Mouse (Mus musculus) heart, embryonic 16.5 days (tissue): Measurements from ENCODE around the gene Kcne1. TPM values are rescaled to one million over a fixed set of nuclear protein-coding genes. Genes with fewer than 3 reads are reported as not detected.

Experiments
- ATAC-seq: fragments of 200-750 bp; cut with Nextera tagmentation; replicated peaks from 2 replicates; pipeline ENCODE4 v1.8.0; 2017; ENCODE audit warnings: moderate number of reproducible peaks; ENCODE audit not compliant: insufficient read depth, low FRiP score; ENCODE audit errors: extremely low read depth
- H3K27ac ChIP-seq: fragments of 300-500 bp; sonication (generic); 2 replicates; pipeline ENCODE4 v1.5.1; 2014; ENCODE audit warnings: mild to moderate bottlenecking, low read length, control low read depth, moderate library complexity
- H3K27me3 ChIP-seq: fragments of 300-500 bp; sonication (generic); 2 replicates; pipeline ENCODE4 v1.6.1; 2014; ENCODE audit warnings: low read length, mixed read lengths; ENCODE audit not compliant: control insufficient read depth, insufficient read depth
- H3K36me3 ChIP-seq: fragments of 300-500 bp; sonication (generic); 2 replicates; pipeline ENCODE4 v1.6.1; 2014; ENCODE audit not compliant: control insufficient read depth, insufficient read depth
- H3K4me1 ChIP-seq: fragments of 300-500 bp; sonication (generic); 2 replicates; pipeline ENCODE4 v1.6.1; 2014; ENCODE audit warnings: low read length, mixed read lengths; ENCODE audit not compliant: control insufficient read depth, insufficient read depth
- H3K4me2 ChIP-seq: fragments of 300-500 bp; sonication (generic); 2 replicates; pipeline ENCODE4 v1.6.1; 2014; ENCODE audit warnings: low read depth, mild to moderate bottlenecking, control low read depth, low read length
- H3K4me3 ChIP-seq: fragments of 300-500 bp; sonication (generic); 2 replicates; pipeline ENCODE4 v1.5.1; 2014; ENCODE audit warnings: mild to moderate bottlenecking, control low read depth, low read length
- H3K9ac ChIP-seq: fragments of 300-500 bp; sonication (generic); 2 replicates; pipeline ENCODE4 v1.6.1; 2014; ENCODE audit warnings: low read length, control low read depth
- H3K9me3 ChIP-seq: fragments of 300-500 bp; sonication (generic); replicated peaks from 2 replicates; pipeline ENCODE4 v1.6.1; 2016; ENCODE audit warnings: low read length; ENCODE audit not compliant: control insufficient read depth
- WGBS: fragments of 180-500 bp; shearing (Covaris S2); extraction: QIAGEN DNeasy Blood & Tissue Kit; methylation state at CpG from one replicate; pipeline ENCODE4 v1.1.7; 2014; 5-methylcytosine and 5-hydroxymethylcytosine counted together
- polyA plus RNA-seq: library from polyadenylated mRNA; unstranded; fragments of >200 nt; fragmentation: Nextera tagmentation; extraction: Ambion mirVana; gene quantifications from 2 replicates; pipeline ENCODE4 v1.2.1, GENCODE M21; 2015

Kcne1 gene
- polyA plus RNA-seq, 1 experiment from 2014 or later = 166 TPM

DNA sequence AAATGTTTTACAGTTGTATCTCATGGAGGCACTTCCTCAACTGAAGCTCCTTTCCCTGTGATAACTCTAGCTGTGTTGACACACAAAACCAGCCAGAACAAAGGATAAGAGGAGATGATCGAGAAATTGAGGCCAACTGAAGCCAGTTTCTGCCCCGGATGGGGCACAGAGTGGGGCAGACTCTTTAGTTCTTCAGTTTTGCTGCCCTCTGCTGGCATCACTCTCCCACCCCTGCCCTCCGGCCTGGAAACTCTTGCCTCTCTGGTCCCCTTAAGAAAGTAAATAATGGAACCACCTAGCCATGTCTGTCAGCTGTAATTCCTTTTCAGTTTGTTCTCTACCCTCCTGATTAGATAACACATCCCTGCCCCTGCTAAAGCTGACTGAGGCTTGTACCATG, 51.3 kb downstream of the Kcne1 start:
- Histone ChIP-seq H3K9ac (no peak overlapping the region), H3K36me3 (peaks cover 30% of the 10 kb centered on the region), H3K4me1 (peaks cover 2% of the 10 kb centered on the region), H3K9me3 (no peaks in the 10 kb centered on the region), H3K27ac (no peak overlapping the region), H3K4me2 (no peak overlapping the region), H3K27me3 (no peaks in the 10 kb centered on the region), H3K4me3 (no peak overlapping the region)
- ATAC-seq = no peak
- 77% methylated on average over 3 of the region's 3 CpGs for WGBS

DNA sequence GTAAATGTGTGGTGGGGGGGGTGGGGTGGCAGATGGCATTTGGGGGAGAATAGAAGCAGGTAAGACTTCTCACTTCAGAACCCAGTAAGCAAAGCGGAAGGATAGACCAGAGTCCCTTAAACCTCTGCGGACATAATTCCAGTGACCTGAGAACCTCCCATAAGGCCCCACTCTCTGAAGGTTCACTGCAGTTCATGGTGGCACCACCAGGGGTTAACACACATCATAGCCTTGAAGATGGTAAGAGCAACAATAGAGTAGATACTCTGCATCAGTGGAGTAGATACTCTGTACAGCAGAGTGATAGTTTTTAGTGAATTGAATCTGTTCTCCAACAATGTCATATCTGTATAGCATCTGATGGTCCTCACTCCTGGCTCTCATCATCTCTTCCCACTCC, 53.7 kb downstream of the Kcne1 start:
- no peak overlapping the region for H3K4me2 ChIP-seq
- no peak for ATAC-seq
- no peak overlapping the region for H3K9ac ChIP-seq
- H3K4me3 ChIP-seq = no peak overlapping the region
- peaks cover 17% of the 10 kb centered on the region for H3K4me1 ChIP-seq
- no peaks in the 10 kb centered on the region for H3K9me3 ChIP-seq
- peaks cover 22% of the 10 kb centered on the region for H3K36me3 ChIP-seq
- no peak overlapping the region for H3K27ac ChIP-seq
- WGBS = 93% methylated on average over 2 of the region's 2 CpGs
- H3K27me3 ChIP-seq = no peaks in the 10 kb centered on the region

GRCm38 (mm10) chr16:92302506-92302905, 56.8 kb downstream of the Kcne1 start:
- Histone ChIP-seq H3K9me3 (no peaks in the 10 kb centered on the region), H3K27ac (peak overlapping the region; percentile 88), H3K27me3 (no peaks in the 10 kb centered on the region), H3K4me1 (peaks cover 19% of the 10 kb centered on the region), H3K9ac (peak overlapping the region; percentile 87), H3K36me3 (peaks cover 18% of the 10 kb centered on the region), H3K4me3 (peak overlapping the region; percentile 80), H3K4me2 (peak overlapping the region; percentile 96)
- WGBS = 32% methylated on average over 5 of the region's 5 CpGs
- no peak for ATAC-seq

DNA sequence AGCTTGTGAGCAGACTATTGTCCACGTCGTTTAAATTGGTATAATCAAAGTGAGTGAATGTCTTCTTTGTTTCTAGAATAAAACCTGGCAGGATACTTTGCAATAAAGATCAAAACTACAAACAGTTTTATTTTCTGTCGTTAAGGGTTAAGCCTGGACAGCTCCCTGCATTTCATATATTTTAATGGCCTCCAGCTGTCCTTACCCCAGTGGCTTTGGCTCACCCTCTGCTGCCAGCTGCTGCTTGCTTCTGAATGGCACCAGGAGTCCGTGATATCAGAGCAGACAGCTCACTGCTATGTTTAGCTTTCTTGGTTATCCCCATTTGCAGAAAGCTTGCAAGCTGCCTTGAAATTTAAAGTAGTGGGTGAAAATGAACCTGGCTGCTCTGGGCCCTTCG, 57.3 kb downstream of the Kcne1 start:
- no peaks in the 10 kb centered on the region for H3K9me3 ChIP-seq
- WGBS = 39% methylated on average over 5 of the region's 5 CpGs
- H3K4me1 ChIP-seq = peaks cover 19% of the 10 kb centered on the region
- H3K9ac ChIP-seq = peak overlapping the region; percentile 87
- H3K36me3 ChIP-seq = peaks cover 14% of the 10 kb centered on the region
- peak overlapping the region; percentile 88 for H3K27ac ChIP-seq
- peak overlapping the region; percentile 80 for H3K4me3 ChIP-seq
- H3K4me2 ChIP-seq = peak overlapping the region; percentile 96
- ATAC-seq = peak; percentile 61
- no peaks in the 10 kb centered on the region for H3K27me3 ChIP-seq

GRCm38 (mm10) chr16:92301412-92301806, 57.9 kb downstream of the Kcne1 start:
- WGBS = under 1% methylated on average over 12 of the region's 12 CpGs
- Histone ChIP-seq H3K4me3 (peak overlapping the region; percentile 80), H3K27ac (peak overlapping the region; percentile 88), H3K9me3 (no peaks in the 10 kb centered on the region), H3K9ac (peak overlapping the region; percentile 87), H3K36me3 (peaks cover 8% of the 10 kb centered on the region), H3K4me1 (peaks cover 19% of the 10 kb centered on the region), H3K4me2 (peak overlapping the region; percentile 96), H3K27me3 (no peaks in the 10 kb centered on the region)
- peak; percentile 34 for ATAC-seq

DNA sequence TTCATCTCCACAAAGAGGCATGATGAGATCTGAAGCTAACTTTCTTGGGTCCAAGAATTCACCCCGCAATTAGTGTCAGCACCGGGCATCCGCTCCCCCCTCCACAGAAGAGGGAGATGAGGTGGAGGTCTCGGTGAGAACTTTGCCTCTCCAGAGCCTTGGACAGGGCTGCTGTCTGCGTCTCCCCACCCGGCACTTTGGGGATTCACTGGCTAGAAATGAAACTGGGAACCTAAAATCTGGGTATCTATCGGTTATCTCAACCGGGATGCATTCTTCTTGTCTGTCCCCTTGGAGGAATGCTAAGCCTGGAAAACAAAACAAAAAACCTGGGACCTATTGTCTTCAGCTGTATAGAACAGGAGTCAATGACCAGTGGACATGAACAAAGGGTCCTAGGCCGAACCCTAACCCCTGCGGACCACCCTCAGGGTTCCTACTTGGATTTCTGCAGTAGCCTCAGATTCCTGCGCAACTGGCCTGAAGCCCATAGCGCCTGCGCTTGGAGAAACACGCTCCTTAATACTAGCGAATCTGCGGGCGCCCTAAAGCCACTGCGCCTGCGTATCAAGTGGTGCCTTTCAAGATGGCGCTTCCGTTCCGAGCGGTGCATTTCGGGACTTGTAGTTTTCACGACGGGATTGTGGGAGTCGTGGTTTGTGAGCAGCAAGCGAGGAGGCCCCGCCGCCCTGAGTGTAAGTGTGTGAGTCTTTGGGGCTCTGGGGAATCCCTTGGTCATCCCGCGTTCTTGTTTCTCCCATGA, 58.4 kb downstream of the Kcne1 start, which contains the start of gene Smim11:
TSS of gene Smim11 (plus strand) at position 638 of the 763 bp plus-strand sequence.
- peak; percentile 89 for ATAC-seq
- Histone ChIP-seq H3K27me3 (no peaks in the 10 kb centered on the region), H3K9me3 (no peaks in the 10 kb centered on the region), H3K9ac (peak within 1 kb of the TSS; percentile 87), H3K4me3 (peak within 1 kb of the TSS; percentile 80), H3K27ac (peak within 1 kb of the TSS; percentile 88), H3K4me1 (peaks cover 19% of the 10 kb centered on the region), H3K4me2 (peak within 1 kb of the TSS; percentile 96), H3K36me3 (peaks cover 2% of the 10 kb centered on the region; the same call in 1 of the 2 replicates)
- 9% methylated on average over 32 of the region's 32 CpGs for WGBS

Other genes starting within 250 kb of the Kcne1 start
- 1.1 and 1.3 TPM in 2 replicates for gene Kcne2, start 67.1 kb downstream of the Kcne1 start, polyA plus RNA-seq
- gene Smim11, start 58.2 kb downstream of the Kcne1 start, polyA plus RNA-seq = 120 and 124 TPM in 2 replicates
- 0.05 TPM in 1 of 2 replicates, not detected in the other for gene Fam243, start 38.0 kb downstream of the Kcne1 start, polyA plus RNA-seq
- 80.7 and 89.2 TPM in 2 replicates for gene Rcan1, start 111.4 kb upstream of the Kcne1 start, polyA plus RNA-seq
- gene Clic6, start 126.3 kb upstream of the Kcne1 start, polyA plus RNA-seq = 1.9 and 3.4 TPM in 2 replicates